Mouse (Mus musculus) yolk sac, embryonic 10.5 days (tissue): ENCODE results near the gene Myt1.
A peak's percentile ranks its signal among the peaks of the same experiment; 100 is the strongest.
"Not testable (repeated sequence)": the region's sequence is repeated elsewhere in the genome, so short reads cannot be mapped to it uniquely, and the experiment has no call there.

Experiments
- DNase-seq: peaks from one replicate; pipeline ENCODE4 v3.0.0-alpha.2; 2017; ENCODE audit warnings: low spot score

Myt1 gene

GRCm38 (mm10) chr2:181777715-181778114 lies 14.6 kb downstream of the Myt1 start:
- no peak for DNase-seq

GRCm38 (mm10) chr2:181781421-181781820 lies 18.3 kb downstream of the Myt1 start:
- no peak for DNase-seq

- no peak for DNase-seq
Observed at GRCm38 (mm10) chr2:181787852-181788251, 24.7 kb downstream of the Myt1 start.

GRCm38 (mm10) chr2:181789396-181789795 lies 26.3 kb downstream of the Myt1 start:
- DNase-seq, result no peak

GRCm38 (mm10) chr2:181793186-181793585 lies 30.1 kb downstream of the Myt1 start:
- not testable (repeated sequence) for DNase-seq

GRCm38 (mm10) chr2:181795641-181796130 lies 32.6 kb downstream of the Myt1 start:
- no peak for DNase-seq

GRCm38 (mm10) chr2:181797672-181798071 lies 34.5 kb downstream of the Myt1 start:
- DNase-seq, result no peak

- DNase-seq, result no peak
Observed at GRCm38 (mm10) chr2:181829032-181829650, 66.0 kb downstream of the Myt1 start.

GRCm38 (mm10) chr2:181832745-181833144 lies 69.6 kb downstream of the Myt1 start:
- DNase-seq, result no peak

- DNase-seq, result peak; percentile 87
Observed at GRCm38 (mm10) chr2:181837372-181838292, 74.5 kb downstream of the Myt1 start, which contains the start of gene Pcmtd2. Gene Pcmtd2 (plus strand): TSS chr2:181837854.

- no peak for DNase-seq
Observed at GRCm38 (mm10) chr2:181838293-181838680, 75.2 kb downstream of the Myt1 start.

- DNase-seq, result no peak
Observed at GRCm38 (mm10) chr2:181845709-181846394, 82.7 kb downstream of the Myt1 start.

GRCm38 (mm10) chr2:181863791-181864535 lies 100.8 kb downstream of the Myt1 start, which contains the start of gene Polr3k:
Gene Polr3k (plus strand): TSS chr2:181864337.
- peak; percentile 94 for DNase-seq

GRCm38 (mm10) chr2:181864536-181864860 lies 101.4 kb downstream of the Myt1 start:
- no peak for DNase-seq

GRCm38 (mm10) chr2:181866931-181867330 lies 103.8 kb downstream of the Myt1 start:
- peak; percentile 48 for DNase-seq

- DNase-seq, result no peak
Observed at GRCm38 (mm10) chr2:181871039-181871438, 107.9 kb downstream of the Myt1 start.
